Mouse (Mus musculus) layer of hippocampus, postnatal 36 days (tissue): ENCODE results near the gene Cxcl5. TPM values are rescaled to one million over a fixed set of nuclear protein-coding genes. Genes with fewer than 3 reads are reported as not detected.
"Not testable (repeated sequence)": the region's sequence is repeated elsewhere in the genome, so short reads cannot be mapped to it uniquely, and the experiment has no call there.

Source experiments
- DNase-seq, 2 experiments: peaks; one replicate each; pipeline ENCODE4 v3.0.0; 2022
- microRNA-seq, 2 experiments: library from miRNA; unstranded; fragments of <30 nt; microRNA quantifications; one replicate each; pipeline ENCODE4 v1.2.0; 2021
- total RNA-seq, 2 experiments: library from RNA; stranded (reverse); gene quantifications; 2 replicates each; pipeline ENCODE4 v1.2.3; 2021

Gene Cxcl5
- total RNA-seq, 2 experiments from 2014 or later, result not detected

DNA sequence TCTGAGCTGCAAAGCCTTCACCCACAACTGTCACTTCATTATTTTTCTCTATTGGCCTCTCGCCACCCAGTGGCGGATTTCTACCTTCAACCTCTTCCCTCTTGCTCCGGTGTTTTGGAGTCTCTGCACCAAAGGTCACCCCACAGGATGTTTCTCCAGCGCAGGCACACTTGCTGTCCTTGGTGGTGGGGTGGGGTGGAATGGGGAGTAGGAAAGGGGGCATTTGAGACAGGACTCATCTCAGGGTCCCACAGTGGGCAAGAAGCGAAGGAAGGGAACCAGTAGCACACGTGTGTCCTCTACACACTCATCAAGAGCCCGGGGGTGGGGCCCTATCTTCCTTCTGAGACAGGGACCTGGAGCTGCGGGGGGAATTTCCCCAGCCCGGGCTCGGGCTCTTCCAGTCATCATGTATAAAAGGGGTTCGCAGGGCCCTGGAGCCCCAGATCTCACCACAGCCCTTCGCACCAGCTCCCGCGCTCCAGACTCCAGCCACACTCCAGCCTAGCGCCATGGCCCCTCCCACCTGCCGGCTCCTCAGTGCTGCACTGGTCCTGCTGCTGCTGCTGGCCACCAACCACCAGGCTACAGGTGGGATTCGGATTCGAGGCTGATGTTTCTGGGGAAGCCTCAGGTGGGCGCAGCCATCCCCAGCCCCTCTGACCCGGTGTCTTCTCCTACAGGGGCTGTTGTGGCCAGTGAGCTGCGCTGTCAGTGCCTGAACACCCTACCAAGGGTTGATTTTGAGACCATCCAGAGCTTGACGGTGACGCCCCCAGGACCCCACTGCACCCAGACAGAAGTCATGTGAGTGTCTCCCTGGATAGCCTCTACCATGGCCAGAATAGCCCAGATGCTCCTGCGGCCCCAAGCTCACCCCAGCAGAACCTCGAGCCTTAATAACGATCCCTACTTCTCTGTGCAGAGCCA, 26.8 kb downstream of the Cxcl5 start, which contains the start of gene Cxcl3:
Gene Cxcl3, plus strand, starts transcription at position 445 of the 930 bp plus-strand sequence.
- DNase-seq, result peak in 1 of 2 experiments; percentile 2

GRCm38 (mm10) chr5:90788114-90788513, 29.0 kb downstream of the Cxcl5 start:
- no peak for DNase-seq

DNA sequence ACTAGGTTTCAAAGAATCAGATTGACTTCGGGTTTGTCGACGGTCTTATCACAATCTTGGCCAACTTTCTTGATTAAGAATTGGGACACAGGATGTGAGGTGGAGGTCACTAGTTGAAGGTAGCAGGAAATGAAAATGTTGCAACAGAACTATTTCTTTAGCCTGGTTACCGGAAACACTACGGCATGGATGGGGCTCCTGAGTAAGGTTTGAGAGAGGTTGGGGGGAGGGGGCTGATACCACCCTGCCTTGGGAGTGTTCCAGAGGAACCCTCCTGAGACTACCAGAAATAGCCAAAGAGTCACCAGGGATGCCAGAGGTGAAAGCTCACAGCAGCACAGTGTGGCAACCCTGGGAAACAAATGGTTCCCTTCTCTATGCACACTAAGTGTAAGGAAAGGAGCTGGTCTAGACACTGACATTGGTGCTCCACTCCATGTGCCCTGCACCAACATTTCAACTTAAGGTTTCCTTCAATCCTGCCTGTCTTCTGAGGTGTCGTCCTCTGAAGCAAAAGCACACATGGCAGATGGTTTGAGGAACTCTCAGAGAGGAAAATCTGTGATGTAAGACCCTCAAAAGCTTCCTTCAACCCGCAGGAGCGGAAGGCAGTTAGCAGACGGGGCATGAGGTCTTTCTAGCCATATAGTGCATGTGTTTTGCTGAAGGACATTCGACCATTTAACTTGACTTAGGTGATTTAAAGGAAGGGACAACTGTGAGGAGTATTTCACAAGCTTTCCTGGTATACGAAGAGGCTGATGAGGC, 30.3 kb downstream of the Cxcl5 start:
- no peak for DNase-seq

DNA sequence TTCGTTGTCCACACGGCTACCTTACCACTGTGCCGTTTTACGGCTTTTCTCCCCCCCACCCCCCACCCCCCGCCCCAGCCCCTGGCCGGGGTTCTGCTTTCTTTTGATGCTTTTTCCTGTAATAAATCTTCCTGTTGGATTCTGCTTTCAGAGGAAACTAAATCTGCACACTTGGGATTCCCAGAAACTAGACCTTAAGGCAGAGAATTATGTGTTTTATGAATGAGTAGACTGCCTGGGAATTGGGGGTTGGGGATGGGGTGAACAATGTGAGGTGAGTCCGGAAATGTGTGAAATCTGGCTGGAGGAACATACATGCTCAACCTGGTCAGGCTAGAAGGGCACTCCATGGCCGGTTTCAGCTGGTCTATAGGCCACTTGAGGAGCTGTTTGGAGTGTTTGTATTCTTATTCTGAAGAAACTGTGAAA, 30.9 kb downstream of the Cxcl5 start:
- DNase-seq, result no peak

- DNase-seq, result no peak
These were observed 35.0 kb downstream of the Cxcl5 start, which contains the start of gene Cxcl15 for GRCm38 (mm10) chr5:90794195-90794625. Gene Cxcl15, plus strand, starts transcription at chr5:90794534.

- not testable (repeated sequence) for DNase-seq
These were observed 36.2 kb downstream of the Cxcl5 start for GRCm38 (mm10) chr5:90795392-90795791.

- DNase-seq, result no peak
These were observed 45.4 kb downstream of the Cxcl5 start for GRCm38 (mm10) chr5:90804574-90804973.

DNA sequence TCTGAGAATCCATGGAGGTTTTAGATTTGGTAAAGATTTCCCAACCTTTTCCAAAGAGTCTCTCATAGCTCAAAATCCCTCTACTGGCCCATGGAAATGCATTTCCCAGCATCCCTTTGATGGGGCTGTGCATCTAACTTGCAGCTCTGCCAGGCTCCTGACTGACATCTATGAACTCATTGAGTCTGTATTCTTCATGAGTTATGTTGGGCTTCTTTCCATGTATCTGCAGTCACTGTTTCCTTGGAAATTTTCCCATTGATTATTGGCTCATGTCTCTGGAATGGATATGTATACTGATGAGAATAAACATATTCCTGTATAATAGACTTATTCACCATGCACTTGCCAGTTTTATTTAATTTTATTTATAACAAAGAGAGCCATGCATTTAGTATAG, 46.9 kb downstream of the Cxcl5 start:
- DNase-seq, result no peak

- DNase-seq, result no peak
These were observed 48.2 kb downstream of the Cxcl5 start for GRCm38 (mm10) chr5:90807176-90807950.

Small RNA genes lying within 50 kb of the gene (microRNA-seq; reads per million reads assigned to microRNA genes)
- gene Gm24322, result 0 reads per million in 2 experiments

Other genes starting within 250 kb of the Cxcl5 start
- not detected for gene Afm, start 240.4 kb upstream of the Cxcl5 start, total RNA-seq
- gene 5830473C10Rik, start 198.3 kb upstream of the Cxcl5 start, total RNA-seq, result not detected
- gene Rassf6, start 118.7 kb upstream of the Cxcl5 start, total RNA-seq, result under 1 TPM; 0.45 to 0.48 TPM
- gene Ppbp, start 9.2 kb downstream of the Cxcl5 start, total RNA-seq, result not detected
- 1 to 10 TPM; 1.7 to 4.1 TPM for gene Pf4, start 13.1 kb downstream of the Cxcl5 start, total RNA-seq
- gene Cxcl3, start 26.7 kb downstream of the Cxcl5 start, total RNA-seq, result not detected
- gene Cxcl15, start 35.2 kb downstream of the Cxcl5 start, total RNA-seq, result not detected
- under 1 TPM; 0.37 to 0.68 TPM for gene Cxcl1, start 131.9 kb downstream of the Cxcl5 start, total RNA-seq
- not detected for gene Cxcl2, start 144.5 kb downstream of the Cxcl5 start, total RNA-seq
- 10 to 100 TPM; 18.8 to 21.8 TPM for gene Mthfd2l, start 171.8 kb downstream of the Cxcl5 start, total RNA-seq